Comparison of ENCODE assay signal across 8 mouse cellular contexts in the genomic region with DNA sequence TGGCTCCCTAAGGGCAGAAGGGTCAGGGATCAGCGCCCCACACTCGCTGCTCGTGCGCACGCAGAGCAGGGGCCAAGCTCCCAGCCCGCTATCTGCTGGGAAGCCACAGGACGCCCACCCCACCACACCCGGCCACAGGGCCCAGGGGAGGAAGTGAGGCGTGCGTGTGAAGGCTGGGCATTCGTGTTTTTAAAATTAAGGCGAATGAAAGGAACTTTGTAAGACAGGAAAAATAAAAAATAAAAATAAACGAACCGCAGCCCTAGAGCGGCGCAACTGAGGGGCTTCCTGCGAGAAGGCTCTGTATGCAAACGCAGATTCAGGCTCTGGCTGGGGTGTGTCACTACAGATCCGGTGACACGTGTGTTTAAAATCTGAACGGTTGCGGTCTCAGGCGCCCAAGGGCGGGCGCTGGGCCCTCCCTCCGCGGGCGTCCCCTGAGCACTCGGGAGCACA. TPM values are rescaled to one million over a fixed set of nuclear protein-coding genes. Genes with fewer than 3 reads are reported as not detected.
A peak's percentile ranks its signal among the peaks of the same experiment; 100 is the strongest.
DNase-seq lines count a peak whose midpoint lies in the region; ATAC-seq and TF ChIP-seq lines count a peak whose summit lies in the region.

No protein-coding gene starts in this region.

- H3K4me2 ChIP-seq in intestine, postnatal 0 days (replicated peaks; ENCODE audit: low read depth): peak overlapping the region; percentile 96

- H3K9ac ChIP-seq in intestine, postnatal 0 days (ENCODE audit: low read depth, low read length): 0 out of 2 replicates have a peak overlapping the region, but pooled peaks have one; percentile 24

- peak; percentile 31 for ATAC-seq in granulocyte monocyte progenitor cell, adult 5-6 weeks (replicated peaks; ENCODE audit: poor library complexity, severe bottlenecking)
- no peak for ATAC-seq in intestine, postnatal 0 days

- H3K36me3 ChIP-seq in intestine, postnatal 0 days (ENCODE audit: control insufficient read depth, insufficient read depth): peaks cover 15% of the 10 kb centered on the region

- H3K27me3 ChIP-seq in intestine, postnatal 0 days (replicated peaks; ENCODE audit: control insufficient read depth, insufficient read depth, low read length): no peaks in the 10 kb centered on the region

- peak overlapping the region; percentile 46 for H3K27ac ChIP-seq in intestine, postnatal 0 days (ENCODE audit: low read depth, low read length)

- peak overlapping the region; percentile 23 for H3K4me3 ChIP-seq in intestine, postnatal 0 days (ENCODE audit: low read depth, low read length)

- no peak for TF ChIP-seq CTCF in intestine, postnatal 0 days (IDR thresholded peaks at IDR 0.05; ENCODE audit: low read depth)

- 5% methylated on average over 29 of the region's 29 CpGs for WGBS in intestine, postnatal 0 days

- H3K4me1 ChIP-seq in intestine, postnatal 0 days (replicated peaks; ENCODE audit: control insufficient read depth, insufficient read depth, low read length): peaks cover 5% of the 10 kb centered on the region

- no peaks in the 10 kb centered on the region for H3K9me3 ChIP-seq in intestine, postnatal 0 days (ENCODE audit: control insufficient read depth)

- peak; percentile 79 for DNase-seq in CD4-positive, CD25-positive, alpha-beta regulatory T cell, adult 2 months (ENCODE audit: low read depth, low spot score)
- peak; percentile 76 for DNase-seq in T-cell, adult 2 months (ENCODE audit: low spot score)
- DNase-seq in lung, postnatal 10 days: peak; percentile 53
- DNase-seq in spleen, postnatal 36 days (ENCODE audit: low spot score in 2 of 2): peak; percentile 82 to 85
- no peak for DNase-seq in right cerebral cortex, postnatal 25 days
- no peak for DNase-seq in gastrocnemius, adult 18-20 months (ENCODE audit: low spot score)

RNA-seq across cellular contexts. Expression of gene Ctdsp1, which starts 1.4 kb away (rescaled TPM):
- total RNA-seq in granulocyte monocyte progenitor cell, adult 5-6 weeks (2014; fragmentation: Nextera tagmentation): 81.8 and 98.1 TPM in 2 replicates
- total RNA-seq in granulocyte monocyte progenitor cell, adult 5-6 weeks (2017): 27.7 and 33.9 TPM in 2 replicates
- polyA plus RNA-seq in intestine, postnatal 0 days (2015; fragmentation: Nextera tagmentation; extraction: Ambion mirVana): 48.9 and 52.4 TPM in 2 replicates
- total RNA-seq in gastrocnemius, adult 18-20 months (2021): 100 to 1,000 TPM; 107 TPM

RNA-seq across cellular contexts. Expression of gene Slc11a1, which starts 14.9 kb away (rescaled TPM):
- 0.38 and 0.49 TPM in 2 replicates for total RNA-seq in granulocyte monocyte progenitor cell, adult 5-6 weeks (2014; fragmentation: Nextera tagmentation)
- 0.26 and 0.69 TPM in 2 replicates for total RNA-seq in granulocyte monocyte progenitor cell, adult 5-6 weeks (2017)
- 3.8 and 4.3 TPM in 2 replicates for polyA plus RNA-seq in intestine, postnatal 0 days (2015; fragmentation: Nextera tagmentation; extraction: Ambion mirVana)
- 1 to 10 TPM; 3.6 to 8.1 TPM for total RNA-seq in gastrocnemius, adult 18-20 months (2021)

RNA-seq across cellular contexts. Expression of gene Vil1, which starts 19.3 kb away (rescaled TPM):
- total RNA-seq in granulocyte monocyte progenitor cell, adult 5-6 weeks (2014; fragmentation: Nextera tagmentation): 0.09 TPM in 1 of 2 replicates, not detected in the other
- total RNA-seq in granulocyte monocyte progenitor cell, adult 5-6 weeks (2017): not detected in 2 replicates
- 217 and 244 TPM in 2 replicates for polyA plus RNA-seq in intestine, postnatal 0 days (2015; fragmentation: Nextera tagmentation; extraction: Ambion mirVana)
- under 1 TPM in 1 of 2 experiments, not detected in 1; 0.11 TPM for total RNA-seq in gastrocnemius, adult 18-20 months (2021)

RNA-seq across cellular contexts. Expression of gene Catip, which starts 28.0 kb away (rescaled TPM):
- 1.9 TPM in 1 of 2 replicates, not detected in the other for total RNA-seq in granulocyte monocyte progenitor cell, adult 5-6 weeks (2014; fragmentation: Nextera tagmentation)
- not detected in 2 replicates for total RNA-seq in granulocyte monocyte progenitor cell, adult 5-6 weeks (2017)
- 0.25 and 0.33 TPM in 2 replicates for polyA plus RNA-seq in intestine, postnatal 0 days (2015; fragmentation: Nextera tagmentation; extraction: Ambion mirVana)
- under 1 TPM in 1 of 2 experiments, not detected in 1; 0.11 TPM for total RNA-seq in gastrocnemius, adult 18-20 months (2021)

Comparison
In these comparisons a context has a peak if more than half of its experiments do, and no peak if none do; other contexts are left out.
1. DNase-seq: peak in CD4-positive, CD25-positive, alpha-beta regulatory T cell, adult 2 months (single experiment), T-cell, adult 2 months (single experiment), lung, postnatal 10 days (single experiment) and spleen, postnatal 36 days (2 of 2); none in right cerebral cortex, postnatal 25 days (single experiment) and gastrocnemius, adult 18-20 months (single experiment).